Mouse (Mus musculus): ENCODE measurements around the gene Spsb1.

The Spsb1 gene

DNA sequence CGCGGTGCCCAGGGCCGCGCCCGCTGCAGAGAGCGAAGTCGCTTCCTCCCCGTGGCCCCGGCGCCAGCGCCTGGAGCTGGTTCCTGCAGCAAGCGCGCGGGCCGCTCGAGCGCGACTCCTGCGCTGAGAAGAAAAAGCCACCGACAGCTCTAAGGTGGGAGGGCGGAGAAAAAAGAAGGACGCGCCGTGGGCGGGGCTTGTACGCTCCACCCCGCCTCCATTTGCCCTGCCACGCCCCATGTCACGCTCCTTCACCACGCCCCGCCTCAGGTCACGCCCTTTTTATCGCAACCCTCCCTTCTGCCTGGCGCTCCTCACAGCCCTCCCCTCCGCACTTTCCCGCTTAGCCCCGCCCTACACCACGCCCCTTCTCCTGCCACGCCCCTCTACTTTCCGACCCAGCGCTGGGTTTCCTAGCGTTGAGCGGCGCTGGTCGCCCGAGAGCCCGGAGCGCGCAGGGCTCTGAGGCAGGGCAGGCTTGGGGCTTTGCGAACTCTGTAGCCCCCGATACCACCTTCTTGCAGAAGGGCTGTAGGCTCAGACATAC is at the start of gene Spsb1:
TSS of gene Spsb1 (minus strand) at position 151 of the 547 bp plus-strand sequence.
- peak; percentile 71 for DNase-seq (ENCODE audit: extremely low read depth, low read depth)

DNA sequence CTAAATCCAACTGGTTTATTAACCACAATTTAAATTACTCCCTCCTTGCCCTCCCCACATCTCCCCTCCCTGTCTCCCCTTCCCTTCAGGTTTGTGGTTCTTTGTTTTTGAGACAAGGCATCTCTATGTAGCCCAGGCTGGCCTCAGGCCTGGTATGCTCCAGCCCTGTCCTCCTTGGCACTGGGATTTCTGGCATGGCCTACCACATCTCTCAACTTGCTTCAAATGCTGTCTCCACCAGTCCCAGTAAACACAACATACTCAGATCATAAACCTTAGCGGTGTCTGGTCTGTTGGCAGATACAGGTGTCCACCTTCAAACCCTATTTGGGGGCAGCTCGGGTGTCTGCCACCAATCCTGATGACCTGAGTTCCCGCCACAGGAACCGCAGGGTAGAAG is 48.8 kb upstream of the Spsb1 start:
- no peak for DNase-seq (ENCODE audit: extremely low read depth, low read depth)

DNA sequence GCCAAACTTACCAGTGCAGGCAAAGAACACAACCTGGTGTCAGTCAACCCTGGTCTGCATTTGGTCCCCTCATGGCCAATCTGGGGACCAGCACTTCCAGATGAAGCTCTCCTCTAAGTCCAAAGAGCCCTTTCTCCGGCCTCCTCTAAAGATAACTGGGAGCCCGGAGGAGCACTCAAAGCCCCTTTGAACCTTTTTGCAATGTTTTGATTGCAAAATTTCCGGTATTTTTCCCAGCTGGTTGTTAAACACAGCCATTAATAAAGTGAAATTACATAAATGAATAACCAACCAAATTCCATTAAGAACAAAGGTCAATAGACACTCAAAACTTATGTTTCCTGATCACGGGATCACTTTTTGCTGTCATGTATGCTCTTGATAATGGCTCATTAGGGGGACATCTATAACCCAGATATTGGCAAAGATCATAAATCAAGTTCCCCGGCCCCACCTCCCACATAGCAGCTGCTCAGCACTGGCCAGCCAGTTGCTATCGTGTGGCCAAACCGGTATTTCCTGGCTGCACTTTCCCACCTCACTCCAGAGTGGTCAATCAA is 48.3 kb upstream of the Spsb1 start:
- no peak for DNase-seq (ENCODE audit: extremely low read depth, low read depth)

DNA sequence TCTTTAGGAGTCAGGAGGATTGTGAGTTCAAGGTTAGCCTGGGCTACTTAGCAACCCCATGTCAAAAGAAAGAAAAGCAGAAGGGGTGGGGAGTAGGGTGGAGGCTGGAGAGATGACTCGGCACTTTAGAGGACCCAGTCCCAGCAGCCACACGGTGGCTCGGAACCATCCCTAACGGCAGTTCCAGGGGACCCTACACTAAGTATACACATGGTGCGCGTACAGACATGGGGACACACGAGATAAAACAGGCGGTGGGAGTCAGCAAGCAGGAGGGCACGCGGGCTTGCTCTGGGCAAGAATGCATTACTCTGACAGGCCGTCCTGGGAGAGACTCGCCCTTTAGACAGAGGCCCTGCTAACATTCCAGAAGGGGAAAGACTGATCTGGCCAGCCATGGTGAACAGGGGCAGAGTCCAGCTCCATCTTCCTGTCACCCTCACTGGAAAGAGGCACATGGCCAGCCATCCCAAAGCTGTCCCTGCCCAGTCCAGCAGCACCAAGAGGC is 47.2 kb upstream of the Spsb1 start:
- DNase-seq (ENCODE audit: extremely low read depth, low read depth), result no peak

DNA sequence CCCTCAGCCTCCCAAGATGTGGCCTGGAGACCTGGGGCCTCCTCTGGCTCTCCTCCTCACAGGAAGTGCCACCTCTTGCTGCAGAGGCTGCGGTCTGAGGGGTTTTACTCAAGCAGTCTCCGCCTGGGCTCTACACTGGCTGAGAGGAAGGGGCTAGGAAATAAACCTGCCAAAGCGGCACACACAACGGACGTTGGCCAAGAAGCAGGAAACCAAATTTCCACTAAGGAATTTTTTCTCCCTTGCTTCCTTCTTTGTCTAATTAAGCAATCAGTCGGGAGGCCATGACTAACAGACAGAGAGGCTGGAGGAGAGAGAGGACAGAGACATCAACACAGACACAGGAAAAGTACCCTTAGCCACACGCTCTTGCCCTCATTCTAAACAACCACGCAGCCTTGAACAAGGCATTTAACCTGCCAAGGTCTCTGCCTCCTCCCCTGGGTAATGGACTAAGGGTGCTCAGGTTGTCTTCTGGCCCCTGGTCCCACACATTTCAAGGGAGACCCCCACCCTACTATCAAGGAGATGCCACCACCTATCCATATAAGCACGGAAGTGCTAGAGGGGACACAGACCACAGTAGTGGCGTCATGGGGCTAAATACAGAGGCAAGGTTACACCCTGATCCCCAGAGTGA is 46.5 kb upstream of the Spsb1 start:
- no peak for DNase-seq (ENCODE audit: extremely low read depth, low read depth)

DNA sequence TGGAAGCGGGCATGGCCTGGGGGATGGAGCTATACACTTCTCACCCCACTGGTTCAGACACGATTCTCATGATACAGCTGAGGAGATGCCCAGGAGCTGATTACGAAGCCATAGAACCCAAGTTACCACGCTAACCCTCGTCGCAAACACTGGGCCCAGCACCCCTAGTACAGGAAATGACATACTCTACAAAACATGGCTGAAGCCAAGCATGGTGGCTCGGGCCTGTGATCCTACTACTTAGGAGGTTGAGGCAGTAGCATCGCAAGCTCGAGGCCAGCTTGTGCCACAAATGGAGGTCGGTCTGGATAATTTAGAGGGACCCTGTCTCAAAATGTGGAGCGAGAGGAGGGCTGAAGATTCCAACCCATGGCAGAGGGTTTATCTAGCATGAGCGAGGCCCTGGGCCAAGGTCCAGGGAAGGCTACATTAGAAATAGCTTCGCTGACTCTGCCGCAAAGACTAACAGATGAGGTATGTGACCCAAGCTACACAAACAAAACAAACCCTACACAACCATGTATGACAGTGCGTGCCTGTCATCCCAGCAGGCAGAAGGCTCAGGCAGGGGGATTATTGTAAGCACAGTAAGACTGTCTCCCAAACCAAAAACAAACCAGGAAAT is 45.2 kb upstream of the Spsb1 start:
- no peak for DNase-seq (ENCODE audit: extremely low read depth, low read depth)

DNA sequence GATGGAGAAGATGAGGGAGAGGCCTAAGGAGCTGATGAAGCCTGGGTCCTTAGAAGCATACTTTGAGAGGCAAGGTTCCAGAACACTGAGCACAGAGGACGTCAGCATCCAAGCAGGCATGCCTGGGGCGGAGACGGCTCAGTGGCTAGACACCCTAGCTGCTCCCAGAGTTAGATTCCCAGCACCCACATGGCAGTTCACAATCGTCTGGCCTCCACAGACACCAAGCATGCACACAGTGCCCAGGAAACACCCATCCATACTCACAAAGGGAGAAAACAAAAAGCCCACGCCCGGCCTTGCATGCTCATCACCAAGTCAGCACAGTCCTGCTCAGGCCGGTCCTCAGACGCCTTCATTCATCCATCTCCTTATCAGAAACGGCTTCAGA is 44.7 kb upstream of the Spsb1 start:
- no peak for DNase-seq (ENCODE audit: extremely low read depth, low read depth)

DNA sequence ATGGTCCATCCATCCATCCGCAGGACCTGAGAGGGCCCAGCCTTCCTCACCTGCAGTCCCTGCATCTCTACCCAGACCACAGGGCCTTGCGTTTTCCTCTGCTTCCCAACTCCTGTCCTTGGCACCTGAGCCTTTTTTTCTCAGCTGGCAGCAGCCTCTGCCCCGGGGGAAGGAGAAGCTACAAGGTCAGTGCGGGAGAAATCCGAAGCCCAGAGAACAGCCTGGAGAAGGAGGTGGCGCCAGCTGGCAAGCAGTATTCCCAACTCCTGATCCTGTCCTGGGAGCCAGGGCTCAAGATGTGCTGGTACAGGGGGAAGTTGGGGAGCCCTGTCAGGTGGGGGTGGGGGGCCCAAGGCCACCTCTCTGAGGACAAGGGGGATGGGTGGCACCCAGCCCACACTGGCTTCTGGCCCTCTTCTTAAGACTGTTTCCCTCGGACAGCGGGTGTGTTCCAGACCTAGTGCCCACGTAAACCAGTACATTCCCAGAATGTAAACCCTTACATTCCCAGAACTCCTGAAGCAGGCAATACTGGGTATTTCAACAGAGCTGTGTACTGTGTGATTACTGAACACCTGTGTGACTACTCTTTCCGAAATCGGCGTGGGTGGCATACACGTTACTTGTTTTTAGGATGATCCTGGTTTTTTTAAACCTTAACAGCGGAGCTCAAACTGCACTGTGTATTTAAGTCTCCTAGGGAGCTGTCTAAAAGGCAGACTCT is 44.1 kb upstream of the Spsb1 start:
- no peak for DNase-seq (ENCODE audit: extremely low read depth, low read depth)

DNA sequence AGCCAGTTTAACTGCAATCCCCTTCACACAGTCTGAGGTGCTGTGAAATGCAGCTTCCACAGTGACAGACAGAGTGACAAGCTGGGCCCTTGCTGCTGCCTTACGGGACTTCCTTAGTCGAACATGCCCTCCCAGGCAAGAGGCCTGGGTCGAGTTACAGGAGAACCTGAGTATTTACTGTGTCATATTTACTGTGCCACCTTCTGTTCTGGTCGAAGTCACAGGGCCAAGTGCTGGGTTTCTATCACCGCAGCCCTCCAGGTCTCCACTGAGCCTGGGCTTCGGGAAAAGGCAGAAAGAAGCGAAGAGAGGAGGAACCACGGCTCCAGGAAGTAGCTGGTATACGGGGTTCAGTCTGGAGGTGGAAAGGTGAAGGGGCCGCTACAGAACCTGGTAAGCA is 43.2 kb upstream of the Spsb1 start:
- no peak for DNase-seq (ENCODE audit: extremely low read depth, low read depth)

DNA sequence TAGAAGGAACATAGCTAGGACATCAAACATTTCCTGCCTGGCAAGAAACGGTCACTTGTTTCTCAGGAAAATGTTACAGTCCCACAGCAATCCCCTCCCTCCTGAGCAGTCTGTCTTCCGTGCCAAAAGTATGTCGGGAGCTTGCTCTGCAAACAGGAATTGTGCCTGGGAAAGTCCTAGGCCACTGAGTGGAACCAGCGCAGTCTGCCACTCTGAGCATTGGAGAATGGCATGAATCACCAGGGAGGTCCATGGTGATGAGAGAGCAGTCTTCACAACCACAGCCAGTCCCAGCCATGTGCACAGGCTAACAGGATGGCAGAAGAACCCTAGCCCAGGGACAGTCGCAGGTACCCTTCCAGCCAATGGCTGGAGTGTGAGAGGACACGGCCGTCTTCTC is 41.6 kb upstream of the Spsb1 start:
- DNase-seq (ENCODE audit: extremely low read depth, low read depth), result no peak

DNA sequence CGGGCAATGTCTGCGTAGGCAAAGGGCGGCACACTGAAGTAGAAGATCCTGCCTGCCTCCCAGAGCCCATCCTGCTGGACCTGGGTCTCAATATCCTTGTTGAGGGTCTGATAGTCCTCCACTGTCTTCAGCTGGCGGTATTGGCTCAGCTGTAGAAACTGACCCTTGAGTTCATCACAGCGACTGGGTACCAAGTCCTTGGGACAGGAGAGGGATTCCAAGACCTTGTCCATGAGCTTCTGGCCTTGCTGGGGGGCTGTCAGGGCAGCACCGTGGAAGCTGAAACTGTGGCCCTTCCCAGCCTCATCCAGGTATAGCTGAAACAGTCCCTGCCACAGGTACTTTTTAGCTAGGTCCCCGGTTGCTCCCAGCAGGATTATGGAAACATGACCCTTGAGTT is 41.1 kb upstream of the Spsb1 start:
- no peak for DNase-seq (ENCODE audit: extremely low read depth, low read depth)

DNA sequence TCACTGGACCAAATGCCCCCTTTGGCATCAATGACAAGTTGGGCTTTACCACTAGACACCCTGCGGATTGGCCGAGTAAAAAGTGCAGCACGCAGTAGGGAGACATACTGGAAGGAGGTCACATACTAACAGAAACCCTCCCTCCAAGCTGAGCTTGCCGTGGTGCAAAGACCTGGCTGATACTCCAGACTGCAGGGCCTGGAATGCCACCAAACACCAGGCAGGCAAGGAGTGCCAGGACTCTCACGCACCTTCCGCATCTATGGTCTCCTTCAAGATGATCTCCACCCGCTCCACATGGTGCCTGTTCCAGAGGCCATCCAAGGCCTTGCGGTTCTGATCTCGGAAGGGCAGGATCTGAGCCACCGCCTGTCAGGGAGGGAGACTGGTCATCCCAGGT is 39.4 kb upstream of the Spsb1 start:
- DNase-seq (ENCODE audit: extremely low read depth, low read depth), result no peak

DNA sequence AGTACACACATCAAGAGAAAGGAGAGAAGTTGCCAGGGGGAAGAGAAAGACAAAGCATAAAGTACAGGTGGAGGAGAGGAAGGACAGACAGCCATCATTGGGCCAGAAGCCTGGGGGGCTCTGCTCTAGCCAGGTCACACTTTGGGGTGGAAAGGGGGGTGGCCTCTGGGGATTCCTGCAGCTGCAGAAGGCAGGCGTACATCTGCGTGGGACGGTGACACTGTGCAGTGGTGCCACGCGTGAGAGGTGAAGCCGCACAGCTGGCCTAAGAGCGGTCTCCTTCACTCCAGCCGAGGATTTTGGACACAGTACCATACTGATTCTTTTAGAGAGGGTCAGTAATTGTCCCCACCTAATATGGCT is 37.8 kb upstream of the Spsb1 start:
- DNase-seq (ENCODE audit: extremely low read depth, low read depth), result no peak

DNA sequence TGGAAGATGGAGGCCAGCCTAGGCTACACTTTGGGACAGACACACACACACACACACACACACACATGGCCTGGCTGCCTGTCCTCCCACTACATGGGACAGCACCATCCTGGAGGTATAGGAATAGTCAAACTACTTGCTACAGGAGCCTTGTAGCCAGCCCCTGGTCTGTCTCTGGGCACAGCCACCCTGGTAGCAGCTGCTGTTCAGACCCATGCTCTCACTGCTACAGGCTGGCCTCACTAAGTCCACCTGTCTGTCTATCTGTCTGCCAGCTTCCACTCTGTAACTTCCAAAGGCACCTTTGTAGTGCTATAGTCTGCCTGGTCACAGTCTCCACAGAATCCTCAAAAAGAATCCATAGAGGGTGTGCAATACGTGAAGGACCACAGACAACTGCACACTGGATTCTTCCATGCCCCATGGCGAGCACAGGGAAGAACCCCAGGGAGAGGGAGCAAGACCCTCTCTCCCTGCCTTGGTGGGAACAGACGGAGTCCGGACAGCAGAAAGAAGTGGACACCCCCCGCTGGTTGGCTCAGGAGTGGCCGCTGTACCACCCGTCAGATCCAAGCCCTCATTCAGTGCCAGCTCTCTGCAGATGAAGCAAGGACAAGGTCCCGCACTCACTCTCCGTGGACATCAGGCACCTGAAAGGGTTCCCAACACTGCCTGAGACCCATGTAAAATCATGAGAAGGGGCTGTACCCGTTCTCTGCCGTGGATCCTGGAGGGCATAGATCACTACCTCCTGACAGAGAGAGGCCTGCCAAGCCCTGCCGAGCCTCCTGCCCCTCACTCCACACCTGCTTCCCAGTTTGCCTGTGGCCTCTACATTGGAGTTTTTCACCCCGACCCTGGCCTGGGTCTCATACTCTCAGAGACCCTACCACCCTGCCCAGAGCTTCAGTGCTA is 37.2 kb upstream of the Spsb1 start:
- no peak for DNase-seq (ENCODE audit: extremely low read depth, low read depth)

DNA sequence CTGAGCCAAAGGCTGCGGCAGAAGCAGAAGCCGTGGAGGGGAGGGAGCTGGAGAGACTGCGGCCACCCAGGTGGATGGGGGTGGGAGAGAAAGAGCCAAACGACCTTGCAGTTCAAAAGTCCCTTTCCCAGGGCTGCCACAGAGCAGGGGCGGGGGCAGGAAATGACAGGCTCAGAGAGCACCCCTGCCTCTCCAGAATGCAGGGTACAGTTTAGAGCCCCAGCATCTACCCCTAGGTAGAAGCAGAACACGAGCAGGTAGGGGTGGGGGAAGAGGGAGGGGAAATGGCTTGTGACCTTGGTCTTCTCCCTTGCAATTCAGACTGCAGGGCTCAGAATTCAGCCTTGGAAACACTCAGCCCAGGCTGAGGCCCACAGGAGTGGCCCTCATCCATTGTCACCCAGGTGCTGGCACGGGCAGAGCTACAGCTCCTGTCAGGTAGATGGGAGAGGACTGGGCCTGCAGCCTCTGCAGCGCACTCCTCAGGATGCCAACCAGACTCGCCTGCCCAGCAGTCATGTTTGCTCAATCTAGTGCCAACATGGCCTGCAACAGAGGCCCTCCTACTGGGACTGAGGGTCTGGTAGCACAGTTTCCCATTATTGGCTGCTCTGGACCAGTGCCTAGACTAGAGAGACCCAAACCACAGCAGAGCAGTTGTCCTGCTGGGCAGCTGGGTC is 36.3 kb upstream of the Spsb1 start:
- DNase-seq (ENCODE audit: extremely low read depth, low read depth), result no peak

DNA sequence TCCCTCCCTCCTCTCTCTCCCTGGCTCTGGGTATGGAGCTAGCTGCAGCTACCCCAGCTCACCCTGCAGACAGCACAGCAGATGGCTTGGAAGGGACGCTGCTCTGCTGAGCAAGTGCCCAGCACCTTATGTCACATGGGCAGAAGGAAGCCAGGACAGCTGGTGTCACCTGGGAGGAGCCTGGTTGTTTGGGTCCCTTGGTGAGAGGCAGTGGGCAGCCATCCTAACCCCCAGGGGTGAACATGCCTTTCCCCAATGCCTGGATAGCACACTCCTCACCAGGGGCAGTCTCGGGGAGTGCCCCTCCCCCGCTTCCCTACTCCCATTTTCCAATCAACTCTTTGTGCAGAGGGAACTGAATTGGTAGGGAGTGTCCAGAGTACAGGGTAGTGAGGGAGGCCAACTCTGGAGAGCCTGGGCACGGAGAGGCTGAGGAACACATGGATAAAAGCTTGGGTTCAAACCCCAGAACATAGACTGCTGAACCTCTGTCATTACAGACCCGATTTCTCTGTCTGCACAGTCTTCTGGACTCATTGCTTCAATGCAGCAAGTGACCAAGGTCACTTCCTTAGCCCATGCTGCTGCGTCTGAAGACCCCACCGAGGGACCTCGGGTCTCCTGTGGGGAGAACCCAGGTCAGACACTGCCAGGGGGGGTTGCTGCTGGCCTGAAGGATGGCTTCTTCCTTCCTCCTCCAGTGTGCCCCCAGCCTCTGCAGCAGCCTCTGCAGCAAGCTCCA is 35.5 kb upstream of the Spsb1 start:
- no peak for DNase-seq (ENCODE audit: extremely low read depth, low read depth)

DNA sequence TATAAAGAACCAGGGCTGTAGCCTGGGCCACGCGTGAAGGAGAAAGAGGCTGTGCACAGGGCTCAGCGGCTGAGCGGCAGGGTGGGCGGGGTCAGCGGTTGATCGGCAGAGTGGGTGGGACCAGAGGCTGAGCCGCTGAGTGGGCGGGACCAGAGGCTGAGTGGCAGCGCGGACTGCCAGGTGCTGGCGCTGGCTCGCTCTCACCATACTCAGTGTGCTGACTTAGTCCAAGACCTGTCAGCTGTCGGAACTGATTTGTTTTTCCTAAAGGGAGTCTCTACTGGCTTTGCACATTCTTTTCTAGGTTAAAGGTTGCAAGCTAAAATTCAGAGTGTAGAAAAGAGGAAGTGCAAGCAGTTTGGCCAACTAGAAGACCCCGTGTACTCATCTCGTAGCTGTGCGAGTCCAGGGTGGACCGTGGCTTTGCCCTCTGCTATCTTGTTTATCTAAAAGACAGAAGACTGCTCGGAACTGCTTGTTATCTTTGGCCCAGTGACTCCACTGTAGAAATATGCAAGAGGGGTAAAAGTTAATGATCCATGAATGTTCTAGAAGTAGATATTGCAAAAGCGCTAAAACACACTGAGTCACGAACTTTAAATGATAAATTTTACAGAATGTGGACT is 34.2 kb upstream of the Spsb1 start:
- DNase-seq (ENCODE audit: extremely low read depth, low read depth), result peak; percentile 63

DNA sequence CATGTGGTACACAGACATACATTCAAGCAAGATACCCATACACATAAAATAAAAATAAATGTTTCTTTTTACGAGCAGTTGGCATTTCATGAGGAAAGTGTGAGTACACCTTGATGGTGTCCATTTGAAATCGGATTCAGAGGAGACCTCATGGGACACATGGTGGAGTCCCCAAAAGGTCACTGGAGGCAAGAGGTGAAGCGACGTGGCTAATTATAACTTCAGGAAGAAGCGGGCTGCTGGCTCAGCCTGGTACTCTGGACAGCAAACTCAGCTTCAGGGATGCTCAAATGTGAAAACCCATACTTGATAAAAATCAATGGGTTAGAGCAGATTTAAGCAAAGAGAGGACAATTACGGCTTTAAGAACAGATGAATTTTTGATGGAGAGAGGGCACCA is 33.5 kb upstream of the Spsb1 start:
- DNase-seq (ENCODE audit: extremely low read depth, low read depth), result no peak

DNA sequence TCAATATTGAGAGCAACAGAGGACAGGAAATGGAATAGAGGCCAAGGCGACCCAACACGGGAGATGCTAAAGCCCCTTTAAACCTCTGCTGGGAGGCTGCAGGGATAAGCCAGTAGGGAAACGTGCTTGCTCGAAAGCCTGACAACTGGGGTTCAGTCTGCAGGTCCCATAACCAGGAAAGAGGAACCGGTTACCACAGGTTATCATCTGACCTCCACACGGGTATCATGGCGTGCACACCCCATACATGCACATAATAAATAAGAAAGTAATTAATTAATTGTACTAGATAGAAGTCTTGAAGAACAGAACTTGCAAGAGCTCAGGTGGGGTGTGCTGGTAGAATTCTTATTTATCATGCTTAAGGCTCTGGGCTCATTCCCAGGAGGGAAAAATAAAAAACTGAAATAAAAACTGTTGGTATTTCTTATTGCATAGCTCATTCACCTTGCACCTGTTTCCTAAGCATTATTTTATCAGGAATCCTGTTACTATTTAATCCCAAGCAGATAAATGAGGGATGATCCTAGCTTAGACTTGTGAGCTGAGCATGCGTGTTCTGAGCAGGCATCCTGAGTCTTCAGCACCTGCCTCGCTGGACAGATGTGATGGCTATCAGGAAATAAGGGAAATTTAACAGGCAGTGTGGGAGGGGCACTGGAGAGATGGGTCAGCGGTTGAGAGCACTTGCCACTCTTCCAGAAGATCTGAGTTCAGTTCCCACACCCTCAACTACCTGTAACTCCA is 32.0 kb upstream of the Spsb1 start:
- peak; percentile 43 for DNase-seq (ENCODE audit: extremely low read depth, low read depth)
